Mouse (Mus musculus) heart, postnatal 0 days (tissue): ENCODE results near the gene Itga5.

ENCODE experiments used
- CTCF ChIP-seq: IDR thresholded peaks from 2 replicates; pipeline ENCODE4 v1.5.1; 2016; ENCODE audit warnings: antibody characterized with exemption, control low read depth, low read depth
- EP300 ChIP-seq: IDR thresholded peaks from 2 replicates; pipeline ENCODE4 v1.6.1; 2016; ENCODE audit warnings: antibody characterized with exemption, low read depth

DNA sequence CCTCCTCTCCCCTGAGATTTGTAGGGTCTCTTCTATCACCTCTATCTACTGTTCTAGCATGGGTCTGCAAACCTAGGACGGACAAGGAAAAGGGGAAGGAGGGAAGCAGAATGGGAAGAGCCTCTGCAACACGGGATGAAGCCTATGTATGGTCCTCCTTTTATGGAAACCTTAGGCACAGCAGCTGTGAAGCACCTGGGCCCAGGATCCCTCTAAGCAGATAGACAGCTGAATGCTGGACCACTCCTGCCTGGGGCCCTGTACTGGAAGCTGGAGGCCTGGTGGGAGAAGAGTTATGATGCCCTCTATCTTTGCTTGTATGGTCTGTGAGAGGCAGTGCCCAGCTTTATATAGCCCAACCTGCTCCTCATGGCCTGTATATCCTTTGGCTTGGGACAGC lies 66.0 kb downstream of the Itga5 start:
- TF ChIP-seq CTCF (no peak), EP300 (no peak)
